Mouse (Mus musculus) intestine, postnatal 0 days (tissue): ENCODE measurements around the gene Gm1043. TPM values are rescaled to one million over a fixed set of nuclear protein-coding genes. Genes with fewer than 3 reads are reported as not detected.

ENCODE experiments used
- ATAC-seq: fragments of 200-750 bp; cut with Nextera tagmentation; 2 replicates; pipeline ENCODE4 v1.8.0; 2017; ENCODE audit warnings: mild to moderate bottlenecking, moderate TSS enrichment, moderate library complexity
- H3K27ac ChIP-seq: fragments of 300-500 bp; sonication (generic); 2 replicates; pipeline ENCODE4 v1.5.1; 2014; ENCODE audit warnings: mild to moderate bottlenecking, low read depth, low read length, moderate library complexity
- H3K27me3 ChIP-seq: fragments of 300-500 bp; sonication (generic); replicated peaks from 2 replicates; pipeline ENCODE4 v1.6.1; 2014; ENCODE audit warnings: low read length, mixed read lengths; ENCODE audit not compliant: control insufficient read depth, insufficient read depth
- H3K36me3 ChIP-seq: fragments of 300-500 bp; sonication (generic); 2 replicates; pipeline ENCODE4 v1.6.1; 2014; ENCODE audit warnings: mild to moderate bottlenecking, moderate library complexity; ENCODE audit not compliant: control insufficient read depth, insufficient read depth
- H3K4me1 ChIP-seq: fragments of 300-500 bp; sonication (generic); replicated peaks from 2 replicates; pipeline ENCODE4 v1.6.1; 2014; ENCODE audit warnings: antibody characterized with exemption, low read length, mixed read lengths; ENCODE audit not compliant: control insufficient read depth, insufficient read depth
- H3K4me2 ChIP-seq: fragments of 300-500 bp; sonication (generic); replicated peaks from 2 replicates; pipeline ENCODE4 v1.6.1; 2014; ENCODE audit warnings: low read depth, mild to moderate bottlenecking, moderate library complexity
- H3K4me3 ChIP-seq: fragments of 300-500 bp; sonication (generic); 2 replicates; pipeline ENCODE4 v1.5.1; 2014; ENCODE audit warnings: low read depth, low read length
- H3K9ac ChIP-seq: fragments of 300-500 bp; sonication (generic); 2 replicates; pipeline ENCODE4 v1.6.1; 2014; ENCODE audit warnings: mild to moderate bottlenecking, low read depth, low read length
- H3K9me3 ChIP-seq: fragments of 300-500 bp; sonication (generic); 2 replicates; pipeline ENCODE4 v1.6.1; 2016; ENCODE audit warnings: mixed run types; ENCODE audit not compliant: control insufficient read depth
- CTCF ChIP-seq: sonication (generic); IDR thresholded peaks from 2 replicates; pipeline ENCODE4 v1.5.1; 2016; ENCODE audit warnings: low read depth, mild to moderate bottlenecking, control low read depth, antibody characterized with exemption, moderate library complexity
- WGBS: fragments of 180-500 bp; shearing (Covaris S2); extraction: QIAGEN DNeasy Blood & Tissue Kit; methylation state at CpG from one replicate; pipeline ENCODE4 v1.1.7; 2014; 5-methylcytosine and 5-hydroxymethylcytosine counted together
- polyA plus RNA-seq: library from polyadenylated mRNA; unstranded; fragments of >200 nt; fragmentation: Nextera tagmentation; extraction: Ambion mirVana; gene quantifications from 2 replicates; pipeline ENCODE4 v1.2.1, GENCODE M21; 2015

The Gm1043 gene
- polyA plus RNA-seq, 1 experiment from 2014 or later: 0.03 TPM

DNA sequence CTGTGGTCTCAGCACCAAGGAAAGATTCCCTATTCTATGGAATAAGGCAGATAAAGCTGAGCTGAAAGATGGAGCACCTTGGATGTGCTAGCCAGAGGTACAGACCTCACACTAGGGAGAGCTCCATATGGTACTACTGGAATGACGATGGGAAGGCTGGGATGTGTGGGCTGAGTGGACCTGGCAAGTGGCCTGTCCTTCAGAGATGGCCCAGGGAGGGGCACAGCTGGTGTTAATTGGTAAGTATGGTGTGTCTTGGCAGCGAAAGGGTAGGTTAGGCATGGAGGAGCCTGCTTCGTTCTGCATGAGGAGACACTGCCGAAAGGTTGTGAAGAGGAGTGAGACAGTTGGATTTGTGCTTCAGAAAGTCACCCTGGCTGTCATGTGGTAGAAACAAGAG is 169.4 kb downstream of the Gm1043 start:
- no peaks in the 10 kb centered on the region for H3K27me3 ChIP-seq
- no peak for TF ChIP-seq CTCF
- no peak overlapping the region for H3K27ac ChIP-seq
- 82% methylated on average over 4 of the region's 4 CpGs for WGBS
- H3K9ac ChIP-seq: no peak overlapping the region
- no peaks in the 10 kb centered on the region for H3K9me3 ChIP-seq
- no peaks in the 10 kb centered on the region for H3K36me3 ChIP-seq
- no peak overlapping the region for H3K4me3 ChIP-seq
- H3K4me1 ChIP-seq: no peaks in the 10 kb centered on the region
- no peak for ATAC-seq
- no peak overlapping the region for H3K4me2 ChIP-seq

DNA sequence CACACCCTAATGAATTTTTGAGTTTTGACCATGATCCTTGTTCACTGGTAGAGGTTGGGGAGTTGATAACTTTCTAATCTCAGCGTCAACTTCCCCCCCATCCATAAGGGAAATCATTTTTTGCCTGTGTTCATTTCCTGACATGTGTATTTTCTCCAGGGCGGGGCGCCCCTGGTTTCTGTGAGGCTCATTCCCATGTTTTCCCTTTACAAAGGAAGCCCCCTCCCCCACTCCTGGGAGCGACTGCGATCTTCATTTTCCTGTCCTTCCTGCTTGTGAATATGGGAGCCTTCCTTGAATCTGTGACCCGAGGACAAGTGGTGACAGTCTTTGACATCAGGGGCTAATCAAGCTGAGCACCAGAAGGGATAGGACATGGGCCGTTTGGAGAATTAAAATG is 171.7 kb downstream of the Gm1043 start:
- H3K4me1 ChIP-seq: no peaks in the 10 kb centered on the region
- no peaks in the 10 kb centered on the region for H3K9me3 ChIP-seq
- 64% methylated on average over 7 of the region's 7 CpGs for WGBS
- H3K4me2 ChIP-seq: no peak overlapping the region
- H3K27me3 ChIP-seq: no peaks in the 10 kb centered on the region
- no peak for ATAC-seq
- H3K27ac ChIP-seq: no peak overlapping the region
- H3K36me3 ChIP-seq: no peaks in the 10 kb centered on the region
- no peak overlapping the region for H3K9ac ChIP-seq
- TF ChIP-seq CTCF: no peak
- H3K4me3 ChIP-seq: no peak overlapping the region

DNA sequence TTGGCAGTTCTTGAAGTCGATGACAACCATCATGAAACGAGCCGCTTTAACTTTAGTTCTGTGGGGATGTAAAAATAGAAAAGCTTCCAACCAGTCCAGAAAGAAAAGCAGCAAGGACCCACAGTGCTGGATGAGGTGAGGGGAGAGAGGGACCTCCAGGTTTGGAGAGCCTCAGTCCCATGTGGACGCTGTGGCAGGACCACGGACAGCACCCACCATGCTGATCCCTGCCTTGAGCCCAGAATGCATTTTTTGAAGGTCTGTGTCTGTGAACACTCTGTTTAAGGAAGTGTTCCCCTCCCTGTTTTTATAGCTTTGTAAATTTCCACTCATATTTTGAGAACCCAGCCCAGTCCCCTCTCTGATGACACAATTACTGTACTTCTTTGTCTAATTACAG is 172.1 kb downstream of the Gm1043 start:
- Histone ChIP-seq H3K4me3 (no peak overlapping the region), H3K9ac (no peak overlapping the region), H3K36me3 (no peaks in the 10 kb centered on the region), H3K4me1 (no peaks in the 10 kb centered on the region), H3K9me3 (no peaks in the 10 kb centered on the region), H3K27me3 (no peaks in the 10 kb centered on the region), H3K4me2 (no peak overlapping the region), H3K27ac (no peak overlapping the region)
- no peak for TF ChIP-seq CTCF
- WGBS: 55% methylated on average over 5 of the region's 5 CpGs
- no peak for ATAC-seq

DNA sequence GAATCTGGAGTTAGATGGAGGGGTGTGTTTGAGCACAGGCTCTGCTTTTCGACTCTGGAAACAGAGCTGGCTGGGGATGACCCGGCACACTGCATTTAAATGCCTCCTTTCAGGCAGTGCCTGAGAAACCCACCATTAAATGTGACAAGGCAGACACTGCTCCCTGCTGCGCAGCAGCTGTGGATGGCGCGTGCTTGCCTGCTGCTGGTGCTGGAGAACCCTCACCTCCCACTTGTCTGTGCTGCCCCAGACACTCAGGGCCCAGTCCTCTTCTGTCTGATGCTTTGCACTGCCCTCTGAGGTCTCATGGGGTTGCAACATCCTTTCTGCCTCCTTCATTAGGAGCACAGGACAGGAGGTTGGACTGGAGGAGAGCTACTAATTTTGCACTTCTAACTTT is 176.6 kb downstream of the Gm1043 start:
- H3K4me2 ChIP-seq: no peak overlapping the region
- no peak overlapping the region for H3K9ac ChIP-seq
- no peak for TF ChIP-seq CTCF
- H3K4me1 ChIP-seq: no peaks in the 10 kb centered on the region
- H3K27ac ChIP-seq: no peak overlapping the region
- WGBS: 64% methylated on average over 5 of the region's 5 CpGs
- H3K4me3 ChIP-seq: no peak overlapping the region
- no peaks in the 10 kb centered on the region for H3K36me3 ChIP-seq
- ATAC-seq: no peak
- no peaks in the 10 kb centered on the region for H3K27me3 ChIP-seq
- H3K9me3 ChIP-seq: no peaks in the 10 kb centered on the region

DNA sequence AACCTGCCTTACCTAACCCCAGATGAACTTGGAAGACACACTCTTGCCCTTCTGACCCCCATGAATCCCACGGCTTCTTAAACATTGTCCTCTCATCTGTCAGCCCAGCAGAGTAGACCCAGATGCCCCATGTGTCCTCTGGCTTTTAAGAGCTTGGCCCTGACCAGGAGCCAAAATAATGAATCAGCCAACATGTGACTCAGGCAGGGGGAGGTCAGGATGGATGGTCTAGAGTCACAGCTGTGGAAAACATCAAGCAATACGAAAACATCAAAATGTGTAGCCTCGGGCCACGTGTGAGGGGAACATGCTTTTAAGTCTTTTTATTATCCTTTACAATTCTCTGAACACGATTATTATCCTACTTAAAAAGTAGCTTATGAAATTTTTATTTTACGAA is 178.6 kb downstream of the Gm1043 start:
- H3K27me3 ChIP-seq: no peaks in the 10 kb centered on the region
- no peak for ATAC-seq

More for the DNA sequence above, 178.6 kb downstream of the Gm1043 start:
- TF ChIP-seq CTCF: no peak
- no peaks in the 10 kb centered on the region for H3K4me1 ChIP-seq
- no peak overlapping the region for H3K9ac ChIP-seq
- no peaks in the 10 kb centered on the region for H3K36me3 ChIP-seq
- H3K4me3 ChIP-seq: no peak overlapping the region
- H3K4me2 ChIP-seq: no peak overlapping the region
- no peaks in the 10 kb centered on the region for H3K9me3 ChIP-seq
- 74% methylated on average over 6 of the region's 6 CpGs for WGBS
- no peak overlapping the region for H3K27ac ChIP-seq

Other genes starting within 250 kb of the Gm1043 start
- 0.95 and 1.0 TPM in 2 replicates for gene Ppp2r2c, start 216.9 kb upstream of the Gm1043 start, polyA plus RNA-seq
- gene Wfs1, start 96.2 kb upstream of the Gm1043 start, polyA plus RNA-seq: 12.8 and 15.6 TPM in 2 replicates
- gene Crmp1, start 156.6 kb downstream of the Gm1043 start, polyA plus RNA-seq: 8.9 and 11.4 TPM in 2 replicates